Mouse (Mus musculus): ENCODE measurements around the gene Adamts9. TPM values are rescaled to one million over a fixed set of nuclear protein-coding genes. Genes with fewer than 3 reads are reported as not detected.
A peak's percentile ranks its signal among the peaks of the same experiment; 100 is the strongest.

Gene Adamts9
- polyA plus RNA-seq, 1 experiment from 2014 or later = 6.4 TPM

GRCm38 (mm10) chr6:92860285-92860912, 82.9 kb downstream of the Adamts9 start:
- H3K9ac ChIP-seq = no peak overlapping the region
- H3K27me3 ChIP-seq (replicated peaks) = no peaks in the 10 kb centered on the region
- H3K9me3 ChIP-seq (replicated peaks) = no peaks in the 10 kb centered on the region
- WGBS = 25% methylated on average over 5 of the region's 5 CpGs
- ATAC-seq (ENCODE audit: insufficient number of reproducible peaks, low FRiP score) = no peak
- H3K4me2 ChIP-seq = no peak overlapping the region
- H3K36me3 ChIP-seq = peaks cover 37% of the 10 kb centered on the region
- no peak overlapping the region for H3K4me3 ChIP-seq
- peaks cover 30% of the 10 kb centered on the region for H3K4me1 ChIP-seq (replicated peaks)
- H3K27ac ChIP-seq (ENCODE audit: poor library complexity, severe bottlenecking) = peak overlapping the region; percentile 7

DNA sequence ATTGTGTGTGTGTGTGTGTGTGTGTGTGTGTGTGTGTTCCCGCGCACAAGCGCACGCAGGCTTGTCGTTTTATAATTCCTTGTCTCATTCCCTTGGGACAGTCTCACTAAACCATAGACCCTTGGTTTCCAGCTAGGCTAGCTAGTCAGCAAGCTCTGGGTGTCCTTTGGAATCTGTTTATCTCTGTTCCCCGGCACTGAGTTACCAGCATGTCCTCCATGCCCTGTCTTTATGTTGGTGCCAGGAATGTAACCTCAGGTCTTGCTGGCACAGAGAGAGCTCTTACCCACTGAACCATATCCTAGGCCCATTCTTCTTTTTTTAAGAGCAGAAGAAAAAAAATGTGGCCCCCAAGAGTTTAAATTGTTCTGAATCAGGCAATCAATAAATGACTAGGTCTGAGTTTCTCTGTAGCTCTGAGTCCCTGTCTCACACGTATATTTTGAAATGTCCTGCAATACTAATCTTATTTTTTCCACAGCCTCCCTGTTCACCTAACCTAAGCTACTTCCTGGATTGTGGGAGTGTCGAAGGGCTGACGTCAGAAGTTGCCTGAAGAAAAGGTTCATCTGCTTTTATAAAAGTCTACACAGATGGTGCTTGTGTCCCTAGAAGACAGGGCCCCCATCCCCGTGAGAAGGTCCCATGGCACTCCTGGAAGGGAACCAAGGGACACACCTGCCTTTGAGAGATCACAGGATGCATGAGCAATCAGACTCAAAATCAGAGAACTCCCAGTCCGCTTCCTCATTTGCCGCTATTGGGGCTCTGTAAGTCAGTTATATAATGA, 84.4 kb downstream of the Adamts9 start:
- Histone ChIP-seq H3K4me2 (no peak overlapping the region), H3K27me3 (replicated peaks) (no peaks in the 10 kb centered on the region), H3K27ac (ENCODE audit: poor library complexity, severe bottlenecking) (no peak overlapping the region), H3K4me1 (replicated peaks) (peaks cover 42% of the 10 kb centered on the region), H3K36me3 (peaks cover 37% of the 10 kb centered on the region), H3K4me3 (no peak overlapping the region), H3K9ac (no peak overlapping the region), H3K9me3 (replicated peaks) (no peaks in the 10 kb centered on the region)
- WGBS = 79% methylated on average over 12 of the region's 12 CpGs
- ATAC-seq (ENCODE audit: insufficient number of reproducible peaks, low FRiP score) = no peak

DNA sequence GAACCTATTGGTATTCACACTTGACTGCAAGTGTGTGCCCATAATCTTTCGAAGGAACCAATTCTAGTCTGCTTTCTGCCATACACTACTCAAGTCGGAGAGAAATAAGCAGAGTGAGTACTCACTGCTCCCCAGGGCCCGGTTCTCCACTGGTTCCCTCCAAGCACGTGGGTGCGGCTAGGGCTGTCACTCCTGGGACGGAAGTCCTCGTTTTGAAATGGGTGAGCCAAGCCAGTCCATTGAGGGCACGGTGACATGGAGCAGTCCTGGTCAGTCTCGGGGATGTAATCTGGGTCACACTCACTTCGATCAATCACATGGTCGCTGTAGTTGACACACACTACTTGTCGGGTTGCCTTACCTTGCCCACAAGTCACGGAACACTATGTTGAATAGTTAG, 85.5 kb downstream of the Adamts9 start:
- no peak for ATAC-seq (ENCODE audit: insufficient number of reproducible peaks, low FRiP score)
- H3K4me2 ChIP-seq = no peak overlapping the region
- H3K4me3 ChIP-seq = no peak overlapping the region
- H3K27me3 ChIP-seq (replicated peaks) = no peaks in the 10 kb centered on the region
- no peak overlapping the region for H3K9ac ChIP-seq
- H3K9me3 ChIP-seq (replicated peaks) = no peaks in the 10 kb centered on the region
- WGBS = 87% methylated on average over 13 of the region's 13 CpGs
- peaks cover 36% of the 10 kb centered on the region for H3K4me1 ChIP-seq (replicated peaks)
- H3K36me3 ChIP-seq = peaks cover 30% of the 10 kb centered on the region
- no peak overlapping the region for H3K27ac ChIP-seq (ENCODE audit: poor library complexity, severe bottlenecking)

DNA sequence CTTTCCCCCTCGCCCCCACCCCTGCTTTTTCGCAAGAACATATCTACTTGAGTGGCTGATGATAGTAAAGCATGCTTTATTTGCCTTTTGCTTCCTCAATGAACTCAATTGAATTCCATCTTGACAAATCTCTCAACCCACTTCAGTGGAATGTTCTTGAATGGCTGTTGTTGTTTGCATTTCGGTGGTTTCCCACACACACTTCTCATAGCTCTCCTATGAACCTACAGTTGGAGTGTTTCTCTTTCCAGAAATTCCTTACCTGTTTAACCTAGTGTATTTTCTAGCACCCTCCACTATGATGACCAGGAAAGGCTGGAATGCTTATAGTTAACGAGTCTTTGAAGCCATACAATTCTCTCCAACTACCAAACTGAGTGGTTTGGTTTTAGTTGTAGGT, 88.4 kb downstream of the Adamts9 start:
- no peaks in the 10 kb centered on the region for H3K27me3 ChIP-seq (replicated peaks)
- 58% methylated on average over 4 of the region's 4 CpGs for WGBS

DNA sequence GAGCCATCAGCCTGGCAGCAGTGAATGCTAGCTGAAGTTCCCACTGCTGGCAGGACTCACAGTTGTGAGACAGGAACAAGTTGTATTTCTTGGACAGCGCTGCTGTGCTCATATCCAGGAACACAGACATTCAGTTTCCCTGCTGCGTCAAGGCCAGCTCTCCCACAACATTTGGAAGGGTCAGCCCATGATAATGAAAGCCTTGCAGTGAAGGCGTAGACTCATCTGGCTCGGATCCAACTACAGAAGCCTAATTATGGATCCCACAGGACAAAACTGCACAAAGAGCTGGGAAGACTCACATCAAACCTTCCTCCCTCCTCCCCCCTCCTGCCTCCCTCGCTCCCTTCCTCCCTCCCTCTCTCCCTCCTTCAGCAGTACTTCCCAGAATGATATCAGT, 93.0 kb downstream of the Adamts9 start:
- Histone ChIP-seq H3K27ac (ENCODE audit: poor library complexity, severe bottlenecking) (peak overlapping the region; percentile 90), H3K4me2 (peak overlapping the region; percentile 47), H3K4me3 (no peak overlapping the region), H3K36me3 (peaks cover 16% of the 10 kb centered on the region), H3K9ac (peak overlapping the region; percentile 32; the same call in 1 of the 2 replicates), H3K4me1 (replicated peaks) (peaks cover 48% of the 10 kb centered on the region), H3K27me3 (replicated peaks) (no peaks in the 10 kb centered on the region), H3K9me3 (replicated peaks) (no peaks in the 10 kb centered on the region)
- peak; percentile 87 for ATAC-seq (ENCODE audit: insufficient number of reproducible peaks, low FRiP score)
- WGBS = 10% methylated on average over 5 of the region's 5 CpGs

More for the DNA sequence above, 88.4 kb downstream of the Adamts9 start:
- Histone ChIP-seq H3K27ac (ENCODE audit: poor library complexity, severe bottlenecking) (no peak overlapping the region), H3K4me1 (replicated peaks) (peaks cover 35% of the 10 kb centered on the region), H3K9ac (no peak overlapping the region), H3K9me3 (replicated peaks) (no peaks in the 10 kb centered on the region), H3K36me3 (peaks cover 31% of the 10 kb centered on the region), H3K4me3 (no peak overlapping the region), H3K4me2 (no peak overlapping the region)
- no peak for ATAC-seq (ENCODE audit: insufficient number of reproducible peaks, low FRiP score)

DNA sequence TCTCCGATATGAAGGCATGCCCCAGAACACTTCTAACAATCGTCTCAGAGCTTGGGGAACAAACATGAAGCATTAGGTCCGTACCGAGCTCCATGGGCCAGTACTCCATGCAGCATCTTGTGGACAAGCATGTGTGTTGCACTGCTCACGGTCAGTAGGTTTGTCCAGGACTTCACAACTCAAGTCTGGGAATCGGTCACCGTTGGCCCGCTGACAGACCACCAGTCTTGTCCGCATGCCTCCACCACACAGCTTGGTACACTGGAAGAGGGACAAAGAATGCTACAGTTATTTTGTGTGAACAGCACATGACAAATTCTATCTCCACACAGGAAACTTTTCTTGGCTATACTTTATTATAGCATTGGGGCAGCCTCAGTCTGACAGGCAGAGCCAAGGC, 94.1 kb downstream of the Adamts9 start:
- Histone ChIP-seq H3K9ac (no peak overlapping the region), H3K27me3 (replicated peaks) (no peaks in the 10 kb centered on the region), H3K36me3 (peaks cover 23% of the 10 kb centered on the region), H3K4me2 (no peak overlapping the region), H3K4me3 (no peak overlapping the region), H3K27ac (ENCODE audit: poor library complexity, severe bottlenecking) (peak overlapping the region; percentile 48), H3K4me1 (replicated peaks) (peaks cover 40% of the 10 kb centered on the region), H3K9me3 (replicated peaks) (no peaks in the 10 kb centered on the region)
- WGBS = 83% methylated on average over 9 of the region's 9 CpGs
- ATAC-seq (ENCODE audit: insufficient number of reproducible peaks, low FRiP score) = no peak

- H3K4me1 ChIP-seq (replicated peaks) = peaks cover 56% of the 10 kb centered on the region
- H3K27me3 ChIP-seq (replicated peaks) = no peaks in the 10 kb centered on the region
- no peak for ATAC-seq (ENCODE audit: insufficient number of reproducible peaks, low FRiP score)
- H3K36me3 ChIP-seq = peaks cover 18% of the 10 kb centered on the region
- H3K27ac ChIP-seq (ENCODE audit: poor library complexity, severe bottlenecking) = peak overlapping the region; percentile 65
- WGBS = 28% methylated on average over 4 of the region's 4 CpGs
- H3K4me3 ChIP-seq = no peak overlapping the region
- H3K4me2 ChIP-seq = no peak overlapping the region
- H3K9me3 ChIP-seq (replicated peaks) = no peaks in the 10 kb centered on the region
- no peak overlapping the region for H3K9ac ChIP-seq
Observed at GRCm38 (mm10) chr6:92846614-92847013, 96.7 kb downstream of the Adamts9 start.

DNA sequence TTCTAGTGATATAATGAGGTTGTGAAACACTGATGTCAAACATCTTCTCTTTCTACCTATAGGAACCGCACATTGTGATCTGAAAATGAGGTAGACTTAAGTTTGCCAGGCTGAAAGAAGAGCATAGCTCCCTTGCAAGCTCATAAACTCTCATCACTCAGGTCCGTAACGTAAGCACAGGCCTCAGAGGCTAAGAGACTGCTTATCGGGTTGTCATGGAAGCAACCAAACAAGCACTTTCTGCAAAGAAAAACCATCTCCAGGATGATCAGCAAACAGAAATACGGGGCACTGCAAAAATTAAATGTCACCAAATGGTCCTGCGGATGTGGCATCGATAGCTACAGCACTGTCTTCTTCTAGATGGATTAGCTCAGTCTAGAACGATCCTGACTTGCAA, 97.4 kb downstream of the Adamts9 start:
- Histone ChIP-seq H3K9me3 (replicated peaks) (no peaks in the 10 kb centered on the region), H3K27me3 (replicated peaks) (no peaks in the 10 kb centered on the region), H3K36me3 (peaks cover 18% of the 10 kb centered on the region), H3K9ac (no peak overlapping the region), H3K4me2 (no peak overlapping the region), H3K4me3 (no peak overlapping the region), H3K27ac (ENCODE audit: poor library complexity, severe bottlenecking) (peak overlapping the region; percentile 65), H3K4me1 (replicated peaks) (peaks cover 49% of the 10 kb centered on the region)
- ATAC-seq (ENCODE audit: insufficient number of reproducible peaks, low FRiP score) = no peak
- WGBS = 54% methylated on average over 8 of the region's 8 CpGs

DNA sequence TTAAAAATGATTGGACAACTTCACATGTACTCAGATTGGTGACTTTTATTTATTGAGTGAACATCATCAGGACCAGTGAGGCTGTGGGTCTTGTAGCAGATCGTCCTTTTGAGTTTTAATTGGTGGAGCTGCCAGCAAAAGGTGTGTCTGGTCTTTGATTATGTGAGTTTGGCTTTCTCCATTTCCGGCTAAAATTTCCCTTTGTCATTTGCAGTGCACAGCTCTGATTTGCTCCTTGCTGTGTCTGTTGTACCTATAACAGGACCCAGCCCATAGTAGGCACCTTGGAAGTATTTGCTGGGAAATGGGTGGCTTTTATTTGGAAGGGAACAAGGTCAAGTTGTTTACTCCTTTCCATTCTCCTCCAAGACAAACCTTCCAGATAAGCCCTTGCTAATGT, 99.8 kb downstream of the Adamts9 start:
- no peak for ATAC-seq (ENCODE audit: insufficient number of reproducible peaks, low FRiP score)
- WGBS = 75% methylated on average over 2 of the region's 2 CpGs

GRCm38 (mm10) chr6:92842000-92842399, 101.3 kb downstream of the Adamts9 start:
- 24% methylated on average over 2 of the region's 2 CpGs for WGBS
- no peak overlapping the region for H3K27ac ChIP-seq (ENCODE audit: poor library complexity, severe bottlenecking)
- no peak overlapping the region for H3K4me2 ChIP-seq
- H3K27me3 ChIP-seq (replicated peaks) = no peaks in the 10 kb centered on the region
- no peak for ATAC-seq (ENCODE audit: insufficient number of reproducible peaks, low FRiP score)
- peaks cover 15% of the 10 kb centered on the region for H3K36me3 ChIP-seq
- no peaks in the 10 kb centered on the region for H3K9me3 ChIP-seq (replicated peaks)
- no peak overlapping the region for H3K4me3 ChIP-seq
- H3K4me1 ChIP-seq (replicated peaks) = peaks cover 28% of the 10 kb centered on the region
- no peak overlapping the region for H3K9ac ChIP-seq

More for the DNA sequence above, 99.8 kb downstream of the Adamts9 start:
- Histone ChIP-seq H3K9me3 (replicated peaks) (no peaks in the 10 kb centered on the region), H3K4me2 (no peak overlapping the region), H3K36me3 (peaks cover 17% of the 10 kb centered on the region), H3K4me3 (no peak overlapping the region), H3K27me3 (replicated peaks) (no peaks in the 10 kb centered on the region), H3K9ac (no peak overlapping the region), H3K27ac (ENCODE audit: poor library complexity, severe bottlenecking) (no peak overlapping the region), H3K4me1 (replicated peaks) (peaks cover 35% of the 10 kb centered on the region)

GRCm38 (mm10) chr6:92831106-92831505, 112.2 kb downstream of the Adamts9 start:
- Histone ChIP-seq H3K4me3 (no peak overlapping the region), H3K27me3 (replicated peaks) (no peaks in the 10 kb centered on the region), H3K36me3 (peaks cover 3% of the 10 kb centered on the region; the same call in 1 of the 2 replicates), H3K9me3 (replicated peaks) (no peaks in the 10 kb centered on the region), H3K9ac (no peak overlapping the region), H3K27ac (ENCODE audit: poor library complexity, severe bottlenecking) (no peak overlapping the region), H3K4me1 (replicated peaks) (peaks cover 25% of the 10 kb centered on the region), H3K4me2 (no peak overlapping the region)
- WGBS = 81% methylated on average over 2 of the region's 2 CpGs
- ATAC-seq (ENCODE audit: insufficient number of reproducible peaks, low FRiP score) = no peak

Measured in heart, embryonic 12.5 days (tissue).